Mouse (Mus musculus) retina, postnatal 1 day (tissue): ENCODE measurements around the gene Cyb561d2.

Source experiments
- DNase-seq: peaks from one replicate; pipeline ENCODE4 v3.0.0-alpha.2; 2012

Gene Cyb561d2

DNA sequence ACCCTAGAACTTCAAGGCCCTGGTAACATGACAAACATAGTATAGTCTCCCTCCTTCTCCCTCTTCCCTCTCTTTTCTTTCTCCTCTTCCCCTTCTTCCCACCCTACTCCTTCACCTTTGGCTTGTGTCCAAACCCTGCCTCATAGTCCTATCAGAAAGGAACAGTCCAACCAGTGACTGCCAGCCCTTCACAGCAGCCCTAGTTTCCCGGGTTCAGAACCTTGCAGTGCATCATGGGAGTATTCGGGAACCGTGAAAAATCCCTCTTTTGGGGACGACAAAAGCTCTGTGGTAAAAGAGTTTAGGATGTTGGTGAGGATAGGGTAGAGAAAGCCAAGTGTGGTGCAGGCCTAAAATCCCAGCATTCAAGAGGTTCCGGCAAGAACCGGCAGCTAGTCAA is 21.7 kb downstream of the Cyb561d2 start:
- DNase-seq: peak; percentile 58

- DNase-seq: peak; percentile 86
These were observed 27.6 kb downstream of the Cyb561d2 start for GRCm38 (mm10) chr9:107514303-107514955.

GRCm38 (mm10) chr9:107512326-107512725 is 29.7 kb downstream of the Cyb561d2 start:
- DNase-seq: no peak

GRCm38 (mm10) chr9:107511436-107511835 is 30.6 kb downstream of the Cyb561d2 start:
- DNase-seq: no peak

GRCm38 (mm10) chr9:107510384-107511100 is 31.5 kb downstream of the Cyb561d2 start:
- DNase-seq: no peak

- peak; percentile 37 for DNase-seq
These were observed 33.7 kb downstream of the Cyb561d2 start for GRCm38 (mm10) chr9:107508266-107508665.

- DNase-seq: peak; percentile 64
These were observed 37.1 kb downstream of the Cyb561d2 start for GRCm38 (mm10) chr9:107504662-107505537.

DNA sequence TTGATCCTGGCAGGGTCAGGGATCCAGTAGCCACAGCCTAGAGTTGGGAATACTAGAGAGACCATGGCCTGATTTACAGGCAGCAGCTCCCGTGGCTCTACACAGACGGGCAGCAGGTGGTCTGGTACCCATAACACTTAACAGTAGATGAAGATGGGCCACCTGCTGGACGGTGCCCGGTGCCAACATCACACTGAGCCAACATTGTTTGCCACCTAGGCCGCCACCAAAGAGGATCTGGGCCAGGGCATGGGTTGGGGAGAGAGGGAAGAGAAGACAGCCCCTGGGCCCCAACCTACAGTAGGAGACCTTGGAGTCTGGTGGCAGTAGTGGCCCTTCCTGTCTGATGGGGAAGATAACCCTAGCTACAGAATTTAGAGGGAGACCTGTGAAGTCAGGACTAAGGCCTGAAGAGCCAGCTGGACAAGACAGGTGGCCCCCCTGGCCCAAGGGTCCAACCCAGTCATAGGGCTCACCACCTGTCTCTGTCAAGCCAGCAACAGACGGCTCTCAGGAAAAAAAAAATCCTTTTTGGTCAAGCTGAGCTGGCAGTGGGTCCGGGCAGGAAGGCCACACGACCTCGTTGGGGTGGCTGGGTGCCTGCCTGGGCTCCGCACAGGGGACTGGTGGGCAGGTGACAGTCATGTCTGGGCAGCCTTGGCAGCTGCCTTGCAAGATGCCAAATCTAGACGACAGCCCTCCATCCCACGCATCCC is 39.7 kb downstream of the Cyb561d2 start:
- DNase-seq: no peak

- no peak for DNase-seq
These were observed 41.2 kb downstream of the Cyb561d2 start for GRCm38 (mm10) chr9:107500708-107501286.

DNA sequence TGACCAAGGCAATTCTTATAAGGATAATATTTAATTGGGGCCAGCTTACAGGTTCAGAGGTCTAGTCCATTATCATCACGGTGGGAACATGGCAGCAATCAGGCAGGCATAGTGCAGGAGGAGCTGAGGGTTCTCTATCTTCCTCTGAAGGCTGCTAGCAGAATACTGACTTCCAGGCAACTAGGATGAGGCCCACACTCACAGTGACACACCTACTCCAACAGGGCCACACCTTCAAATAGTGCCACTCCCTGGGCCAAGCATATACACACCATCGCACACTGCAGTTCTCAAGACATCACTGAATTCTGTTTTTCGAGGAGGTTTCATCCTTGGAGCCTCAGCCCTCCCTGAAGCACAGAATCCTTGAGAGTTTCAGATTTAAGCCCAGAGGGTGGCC is 45.6 kb downstream of the Cyb561d2 start:
- no peak for DNase-seq

DNA sequence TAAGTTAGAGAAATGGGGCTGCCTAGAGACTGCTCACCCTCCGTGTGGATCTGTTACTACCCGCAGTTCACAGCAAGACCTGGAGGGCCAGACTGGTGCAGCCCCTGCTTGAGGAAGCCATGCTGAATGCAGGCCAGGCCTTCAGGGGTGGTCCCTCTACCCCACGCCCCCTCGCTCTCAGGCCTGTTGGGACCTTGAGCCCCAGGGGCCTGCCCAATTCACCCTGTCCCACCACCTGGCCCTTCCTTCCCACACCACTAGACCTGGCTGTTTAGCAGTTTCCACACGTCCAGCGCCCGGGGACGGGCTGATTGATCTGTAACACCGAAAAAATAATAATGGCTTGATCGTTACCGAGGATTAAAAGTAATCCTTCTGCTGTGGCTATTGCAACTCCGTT is 47.8 kb downstream of the Cyb561d2 start:
- DNase-seq: no peak

DNA sequence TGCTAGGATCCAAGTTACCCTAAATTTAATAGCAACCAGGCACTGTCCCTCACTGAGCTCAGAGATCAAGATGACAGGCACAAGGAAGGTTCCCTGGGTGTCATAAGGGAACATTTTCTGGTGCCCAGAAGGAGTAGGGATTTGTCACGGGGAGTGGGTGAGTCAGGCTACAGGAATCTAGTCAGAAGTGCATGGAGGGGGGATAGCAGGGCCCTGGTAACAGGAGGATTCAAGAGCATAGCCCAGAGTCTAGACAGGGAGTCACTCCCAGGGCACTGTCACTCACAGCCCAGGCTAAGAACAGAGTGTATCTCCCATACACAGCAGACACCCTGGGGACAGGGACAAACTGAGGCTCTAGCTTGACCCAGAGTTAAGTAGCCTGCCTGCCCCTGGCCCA is 48.5 kb downstream of the Cyb561d2 start:
- DNase-seq: no peak

- DNase-seq: no peak
These were observed 51.4 kb downstream of the Cyb561d2 start for GRCm38 (mm10) chr9:107490625-107491024.

GRCm38 (mm10) chr9:107490146-107490545 is 51.8 kb downstream of the Cyb561d2 start:
- no peak for DNase-seq
